8 mouse cellular contexts compared by ENCODE assay signal in genomic region chr6:128839921-128840320, GRCm38 (mm10). TPM values are rescaled to one million over a fixed set of nuclear protein-coding genes. Genes with fewer than 3 reads are reported as not detected.
DNase-seq lines count a peak whose midpoint lies in the region; ATAC-seq lines count a peak whose summit lies in the region.

No protein-coding gene starts in this region.

- H3K9ac ChIP-seq in kidney, embryonic 16.5 days (replicated peaks; ENCODE audit: low read length), result no peak overlapping the region; the same call in 1 of the 2 replicates
- peak overlapping the region; percentile 33; the same call in 1 of the 2 replicates for H3K9ac ChIP-seq in neural tube, embryonic 12.5 days

- peak overlapping the region; percentile 62 for H3K4me3 ChIP-seq in kidney, embryonic 16.5 days (ENCODE audit: low read length)
- peak overlapping the region; percentile 69 for H3K4me3 ChIP-seq in limb, embryonic 10.5 days
- H3K4me3 ChIP-seq in neural tube, embryonic 12.5 days, result no peak overlapping the region

- H3K9me3 ChIP-seq in kidney, embryonic 16.5 days (ENCODE audit: low read length), result no peaks in the 10 kb centered on the region
- H3K9me3 ChIP-seq in limb, embryonic 10.5 days (replicated peaks), result no peaks in the 10 kb centered on the region
- no peaks in the 10 kb centered on the region for H3K9me3 ChIP-seq in neural tube, embryonic 12.5 days

- no peaks in the 10 kb centered on the region for H3K36me3 ChIP-seq in kidney, embryonic 16.5 days (ENCODE audit: insufficient read depth, low read length)
- no peaks in the 10 kb centered on the region for H3K36me3 ChIP-seq in limb, embryonic 10.5 days
- no peaks in the 10 kb centered on the region for H3K36me3 ChIP-seq in neural tube, embryonic 12.5 days

- DNase-seq in kidney, postnatal 4 days, result no peak
- DNase-seq in cerebellum, postnatal 10 days, result peak; percentile 29 to 41
- no peak for DNase-seq in limb, embryonic 10.5 days (ENCODE audit: low spot score)
- DNase-seq in left cerebral cortex, postnatal 36 days (ENCODE audit: low spot score in 2 of 2), result no peak
- no peak for DNase-seq in spleen, postnatal 36 days (ENCODE audit: low spot score in 2 of 2)

- ATAC-seq in kidney, embryonic 16.5 days (ENCODE audit: low FRiP score, low TSS enrichment), result no peak
- ATAC-seq in neural tube, embryonic 12.5 days (ENCODE audit: low FRiP score, low read depth), result no peak
- no peak for ATAC-seq in granulocyte monocyte progenitor cell, adult 5-6 weeks (replicated peaks; ENCODE audit: poor library complexity, severe bottlenecking)

- no peak overlapping the region for H3K27ac ChIP-seq in kidney, embryonic 16.5 days (ENCODE audit: low read length)
- no peak overlapping the region for H3K27ac ChIP-seq in limb, embryonic 10.5 days
- H3K27ac ChIP-seq in neural tube, embryonic 12.5 days, result no peak overlapping the region

- H3K4me1 ChIP-seq in kidney, embryonic 16.5 days (ENCODE audit: insufficient read depth, low read length), result peaks cover 19% of the 10 kb centered on the region
- H3K4me1 ChIP-seq in limb, embryonic 10.5 days, result peaks cover 20% of the 10 kb centered on the region
- H3K4me1 ChIP-seq in neural tube, embryonic 12.5 days, result peaks cover 9% of the 10 kb centered on the region; the same call in 1 of the 2 replicates

- no peaks in the 10 kb centered on the region for H3K27me3 ChIP-seq in kidney, embryonic 16.5 days (ENCODE audit: insufficient read depth, low read length)
- H3K27me3 ChIP-seq in limb, embryonic 10.5 days (ENCODE audit: low read depth, poor library complexity, severe bottlenecking), result no peaks in the 10 kb centered on the region
- H3K27me3 ChIP-seq in neural tube, embryonic 12.5 days (replicated peaks), result no peaks in the 10 kb centered on the region

- intact Hi-C loops in left cerebral cortex, postnatal 36 days (cut with DNase I), result loop anchor here (1.0 to 5.0 kb wide), 2 partner anchors 76 to 692 kb away; partner anchors contain the start of gene Gabarapl1

- WGBS in kidney, embryonic 16.5 days, result 69% methylated on average over 7 of the region's 7 CpGs
- WGBS in limb, embryonic 10.5 days, result 76% methylated on average over 7 of the region's 7 CpGs
- WGBS in neural tube, embryonic 12.5 days, result 74% methylated on average over 7 of the region's 7 CpGs

- H3K4me2 ChIP-seq in kidney, embryonic 16.5 days (replicated peaks; ENCODE audit: low read depth, low read length), result peak overlapping the region; percentile 56
- peak overlapping the region; percentile 65 for H3K4me2 ChIP-seq in neural tube, embryonic 12.5 days (replicated peaks)

RNA-seq across cellular contexts. Expression of gene Klrb1b, which starts 13.8 kb away (rescaled TPM):
- 0.36 TPM in 1 of 2 replicates, not detected in the other for polyA plus RNA-seq in kidney, embryonic 16.5 days (2015; fragmentation: Nextera tagmentation; extraction: Ambion mirVana)
- not detected in 2 replicates for polyA plus RNA-seq in limb, embryonic 10.5 days (2016; fragmentation: Nextera tagmentation; extraction: Ambion mirVana)
- polyA plus RNA-seq in neural tube, embryonic 12.5 days (2016; fragmentation: Nextera tagmentation; extraction: Ambion mirVana), result not detected in 2 replicates
- total RNA-seq in left cerebral cortex, postnatal 36 days (2021), result not detected
- not detected in 2 replicates for total RNA-seq in granulocyte monocyte progenitor cell, adult 5-6 weeks (2014; fragmentation: Nextera tagmentation)
- 0.09 TPM in 1 of 2 replicates, not detected in the other for total RNA-seq in granulocyte monocyte progenitor cell, adult 5-6 weeks (2017)

RNA-seq across cellular contexts. Expression of gene Gm44511, which starts 13.8 kb away (rescaled TPM):
- not detected in 2 replicates for polyA plus RNA-seq in kidney, embryonic 16.5 days (2015; fragmentation: Nextera tagmentation; extraction: Ambion mirVana)
- not detected in 2 replicates for polyA plus RNA-seq in limb, embryonic 10.5 days (2016; fragmentation: Nextera tagmentation; extraction: Ambion mirVana)
- polyA plus RNA-seq in neural tube, embryonic 12.5 days (2016; fragmentation: Nextera tagmentation; extraction: Ambion mirVana), result not detected in 2 replicates
- not detected for total RNA-seq in left cerebral cortex, postnatal 36 days (2021)
- not detected in 2 replicates for total RNA-seq in granulocyte monocyte progenitor cell, adult 5-6 weeks (2014; fragmentation: Nextera tagmentation)
- total RNA-seq in granulocyte monocyte progenitor cell, adult 5-6 weeks (2017), result not detected in 2 replicates

RNA-seq across cellular contexts. Expression of gene Clec2i, which starts 47.5 kb away (rescaled TPM):
- 0.12 TPM in 1 of 2 replicates, not detected in the other for polyA plus RNA-seq in kidney, embryonic 16.5 days (2015; fragmentation: Nextera tagmentation; extraction: Ambion mirVana)
- polyA plus RNA-seq in limb, embryonic 10.5 days (2016; fragmentation: Nextera tagmentation; extraction: Ambion mirVana), result not detected in 2 replicates
- polyA plus RNA-seq in neural tube, embryonic 12.5 days (2016; fragmentation: Nextera tagmentation; extraction: Ambion mirVana), result not detected in 2 replicates
- total RNA-seq in left cerebral cortex, postnatal 36 days (2021), result not detected
- total RNA-seq in granulocyte monocyte progenitor cell, adult 5-6 weeks (2014; fragmentation: Nextera tagmentation), result 4.2 and 4.6 TPM in 2 replicates
- 9.5 and 14.1 TPM in 2 replicates for total RNA-seq in granulocyte monocyte progenitor cell, adult 5-6 weeks (2017)

RNA-seq across cellular contexts. Expression of gene Klrb1c, which starts 50.9 kb away (rescaled TPM):
- 0.06 and 0.30 TPM in 2 replicates for polyA plus RNA-seq in kidney, embryonic 16.5 days (2015; fragmentation: Nextera tagmentation; extraction: Ambion mirVana)
- polyA plus RNA-seq in limb, embryonic 10.5 days (2016; fragmentation: Nextera tagmentation; extraction: Ambion mirVana), result not detected in 2 replicates
- 0.11 TPM in 1 of 2 replicates, not detected in the other for polyA plus RNA-seq in neural tube, embryonic 12.5 days (2016; fragmentation: Nextera tagmentation; extraction: Ambion mirVana)
- total RNA-seq in left cerebral cortex, postnatal 36 days (2021), result not detected
- not detected in 2 replicates for total RNA-seq in granulocyte monocyte progenitor cell, adult 5-6 weeks (2014; fragmentation: Nextera tagmentation)
- 0.34 and 1.0 TPM in 2 replicates for total RNA-seq in granulocyte monocyte progenitor cell, adult 5-6 weeks (2017)

RNA-seq across cellular contexts. Expression of gene BC035044, which starts 51.0 kb away (rescaled TPM):
- 0.65 and 0.87 TPM in 2 replicates for polyA plus RNA-seq in kidney, embryonic 16.5 days (2015; fragmentation: Nextera tagmentation; extraction: Ambion mirVana)
- polyA plus RNA-seq in limb, embryonic 10.5 days (2016; fragmentation: Nextera tagmentation; extraction: Ambion mirVana), result 0.59 and 0.62 TPM in 2 replicates
- 0.80 and 1.1 TPM in 2 replicates for polyA plus RNA-seq in neural tube, embryonic 12.5 days (2016; fragmentation: Nextera tagmentation; extraction: Ambion mirVana)
- 1 to 10 TPM; 1.3 to 1.4 TPM for total RNA-seq in left cerebral cortex, postnatal 36 days (2021)
- total RNA-seq in granulocyte monocyte progenitor cell, adult 5-6 weeks (2014; fragmentation: Nextera tagmentation), result 231 and 260 TPM in 2 replicates
- 296 and 376 TPM in 2 replicates for total RNA-seq in granulocyte monocyte progenitor cell, adult 5-6 weeks (2017)

Comparison
In these comparisons a context has a peak if more than half of its experiments do, and no peak if none do; other contexts are left out.
1. DNase-seq: peak in cerebellum, postnatal 10 days (2 of 2); none in kidney, postnatal 4 days (0 of 2), limb, embryonic 10.5 days (single experiment), left cerebral cortex, postnatal 36 days (0 of 2) and spleen, postnatal 36 days (0 of 2).